Mouse (Mus musculus) intestine, embryonic 14.5 days (tissue): Measurements from ENCODE around the gene Epb41l3. TPM values are rescaled to one million over a fixed set of nuclear protein-coding genes. Genes with fewer than 3 reads are reported as not detected.
A peak's percentile ranks its signal among the peaks of the same experiment; 100 is the strongest.

ENCODE experiments used
- ATAC-seq: fragments of 200-750 bp; cut with Nextera tagmentation; replicated peaks from 2 replicates; pipeline ENCODE4 v1.8.0; 2017; ENCODE audit warnings: low read depth, moderate number of reproducible peaks, moderate TSS enrichment, moderate library complexity; ENCODE audit not compliant: low FRiP score, low TSS enrichment
- DNase-seq: peaks from one replicate; pipeline ENCODE4 v3.0.0-alpha.2; 2018; ENCODE audit warnings: low spot score
- H3K27ac ChIP-seq: fragments of 300-500 bp; sonication (generic); 2 replicates; pipeline ENCODE4 v1.5.1; 2014; ENCODE audit warnings: low read depth, mild to moderate bottlenecking, control low read depth
- H3K27me3 ChIP-seq: fragments of 300-500 bp; sonication (generic); replicated peaks from 2 replicates; pipeline ENCODE4 v1.6.1; 2014; ENCODE audit warnings: low read length, control low read depth; ENCODE audit not compliant: control insufficient read depth, insufficient read depth
- H3K36me3 ChIP-seq: fragments of 300-500 bp; sonication (generic); 2 replicates; pipeline ENCODE4 v1.6.1; 2014; ENCODE audit warnings: low read length, control low read depth; ENCODE audit not compliant: control insufficient read depth, insufficient read depth
- H3K4me1 ChIP-seq: fragments of 300-500 bp; sonication (generic); replicated peaks from 2 replicates; pipeline ENCODE4 v1.6.1; 2014; ENCODE audit warnings: low read length, control low read depth, mixed read lengths; ENCODE audit not compliant: control insufficient read depth, insufficient read depth
- H3K4me2 ChIP-seq: fragments of 300-500 bp; sonication (generic); 2 replicates; pipeline ENCODE4 v1.6.1; 2014; ENCODE audit warnings: low read length
- H3K4me3 ChIP-seq: fragments of 300-500 bp; sonication (generic); 2 replicates; pipeline ENCODE4 v1.5.1; 2014; ENCODE audit warnings: low read depth, low read length, control low read depth, mixed read lengths
- H3K9ac ChIP-seq: fragments of 300-500 bp; sonication (generic); 2 replicates; pipeline ENCODE4 v1.6.1; 2014; ENCODE audit warnings: mild to moderate bottlenecking, low read length
- H3K9me3 ChIP-seq: fragments of 300-500 bp; sonication (generic); 2 replicates; pipeline ENCODE4 v1.6.1; 2016; ENCODE audit warnings: low read length, control low read depth; ENCODE audit not compliant: control insufficient read depth
- WGBS: fragments of 180-500 bp; shearing (Covaris S2); extraction: QIAGEN DNeasy Blood & Tissue Kit; methylation state at CpG from one replicate; pipeline ENCODE4 v1.1.7; 2014; 5-methylcytosine and 5-hydroxymethylcytosine counted together
- polyA plus RNA-seq: library from polyadenylated mRNA; unstranded; fragments of >200 nt; fragmentation: Nextera tagmentation; extraction: Ambion mirVana; gene quantifications from 2 replicates; pipeline ENCODE4 v1.2.1, GENCODE M21; 2014

Gene Epb41l3
- polyA plus RNA-seq, 1 experiment from 2014 or later: 103 TPM

DNA sequence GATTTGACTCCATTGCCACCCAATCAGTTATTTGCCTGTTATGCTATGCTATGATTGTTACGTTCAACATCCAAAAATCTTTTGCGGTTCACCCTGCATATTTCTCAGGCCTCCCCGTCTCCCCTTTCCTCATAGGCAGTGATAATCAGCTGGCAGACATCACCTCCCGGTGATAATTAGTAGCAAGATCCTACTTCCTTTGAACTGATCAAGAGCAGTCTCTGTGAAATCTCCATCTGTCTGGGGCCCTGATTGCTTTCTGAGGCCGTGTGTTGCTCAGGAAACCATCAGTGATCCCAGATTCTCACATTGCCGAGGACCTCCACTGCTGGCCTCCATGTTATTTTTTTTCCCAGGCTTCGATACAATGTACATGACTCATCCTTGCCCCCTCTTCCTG, 22.5 kb downstream of the Epb41l3 start:
- WGBS: 61% methylated on average over 7 of the region's 7 CpGs
- Histone ChIP-seq H3K36me3 (no peaks in the 10 kb centered on the region), H3K4me1 (no peaks in the 10 kb centered on the region), H3K27ac (no peak overlapping the region), H3K9ac (no peak overlapping the region), H3K4me2 (no peak overlapping the region), H3K9me3 (no peaks in the 10 kb centered on the region), H3K27me3 (no peaks in the 10 kb centered on the region), H3K4me3 (no peak overlapping the region)
- DNase-seq (no peak), ATAC-seq (no peak)

DNA sequence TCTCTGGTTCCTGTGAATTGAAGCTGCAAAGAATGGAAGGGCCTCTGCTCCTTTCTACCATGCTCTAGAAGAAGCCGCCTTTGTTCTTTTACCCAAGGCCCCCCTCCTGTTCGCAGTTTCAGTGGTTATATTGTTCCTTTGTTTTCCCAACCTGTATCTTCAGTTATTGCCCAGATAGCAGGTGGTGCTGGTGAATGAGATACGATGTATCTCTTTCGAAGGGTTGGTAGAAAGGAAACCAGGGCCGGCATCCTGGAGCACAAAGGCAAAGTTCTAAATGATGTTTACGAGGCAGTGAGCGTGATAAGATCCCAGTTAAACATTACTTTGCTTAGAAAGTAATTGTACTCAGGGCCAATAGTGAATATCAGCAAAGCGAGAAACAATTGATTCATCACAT, 27.8 kb downstream of the Epb41l3 start:
- no peak overlapping the region for H3K4me2 ChIP-seq
- no peak overlapping the region for H3K27ac ChIP-seq
- H3K4me1 ChIP-seq: no peaks in the 10 kb centered on the region
- no peak overlapping the region for H3K4me3 ChIP-seq
- H3K36me3 ChIP-seq: no peaks in the 10 kb centered on the region
- ATAC-seq (peak; percentile 16; the same call in 1 of the 2 replicates), DNase-seq (no peak)
- 63% methylated on average over 8 of the region's 8 CpGs for WGBS
- no peaks in the 10 kb centered on the region for H3K27me3 ChIP-seq
- no peaks in the 10 kb centered on the region for H3K9me3 ChIP-seq
- H3K9ac ChIP-seq: no peak overlapping the region

DNA sequence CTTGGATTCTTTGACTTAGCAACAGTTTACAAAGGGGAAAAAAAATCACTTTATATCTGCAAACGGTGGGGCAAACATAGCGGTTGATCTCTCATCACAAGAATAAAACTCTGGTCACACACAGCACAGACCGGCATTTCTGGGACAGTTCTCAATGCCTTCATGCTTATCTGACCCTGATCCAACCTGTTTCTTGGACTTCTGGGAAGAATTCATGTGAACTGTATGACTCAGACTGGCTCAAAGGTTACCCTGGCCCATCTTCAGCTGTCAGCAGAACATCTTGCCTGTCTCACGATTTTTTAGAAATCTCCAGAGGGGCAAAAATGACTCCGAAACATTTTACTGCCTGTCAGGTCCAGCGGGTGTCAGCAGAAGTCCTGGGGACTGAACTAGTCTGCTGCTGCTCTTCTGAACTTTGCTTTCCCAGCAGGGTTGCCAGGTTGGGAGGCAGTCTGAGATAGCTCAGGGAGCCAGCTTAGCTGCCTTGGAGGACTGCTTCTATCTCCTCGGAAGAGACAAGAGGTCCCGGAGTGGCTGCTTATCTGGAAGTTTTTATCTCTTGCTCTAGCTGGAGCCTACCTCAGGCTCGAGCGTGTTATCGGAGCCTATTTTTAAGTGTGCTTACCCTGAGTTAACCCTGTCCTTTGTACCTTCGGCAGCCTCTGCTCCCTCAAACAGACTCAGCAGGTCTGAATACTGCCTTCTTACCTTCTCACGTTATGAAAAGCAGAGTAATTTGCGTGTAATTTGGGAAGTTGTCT, 29.7 kb downstream of the Epb41l3 start:
- Histone ChIP-seq H3K9ac (no peak overlapping the region), H3K4me1 (no peaks in the 10 kb centered on the region), H3K27ac (no peak overlapping the region), H3K4me2 (peak overlapping the region; percentile 18; the same call in 1 of the 2 replicates), H3K36me3 (no peaks in the 10 kb centered on the region), H3K4me3 (no peak overlapping the region), H3K9me3 (no peaks in the 10 kb centered on the region), H3K27me3 (no peaks in the 10 kb centered on the region)
- ATAC-seq: peak; percentile 28; the same call in 1 of the 2 replicates
- WGBS: 47% methylated on average over 14 of the region's 14 CpGs
- no peak for DNase-seq

DNA sequence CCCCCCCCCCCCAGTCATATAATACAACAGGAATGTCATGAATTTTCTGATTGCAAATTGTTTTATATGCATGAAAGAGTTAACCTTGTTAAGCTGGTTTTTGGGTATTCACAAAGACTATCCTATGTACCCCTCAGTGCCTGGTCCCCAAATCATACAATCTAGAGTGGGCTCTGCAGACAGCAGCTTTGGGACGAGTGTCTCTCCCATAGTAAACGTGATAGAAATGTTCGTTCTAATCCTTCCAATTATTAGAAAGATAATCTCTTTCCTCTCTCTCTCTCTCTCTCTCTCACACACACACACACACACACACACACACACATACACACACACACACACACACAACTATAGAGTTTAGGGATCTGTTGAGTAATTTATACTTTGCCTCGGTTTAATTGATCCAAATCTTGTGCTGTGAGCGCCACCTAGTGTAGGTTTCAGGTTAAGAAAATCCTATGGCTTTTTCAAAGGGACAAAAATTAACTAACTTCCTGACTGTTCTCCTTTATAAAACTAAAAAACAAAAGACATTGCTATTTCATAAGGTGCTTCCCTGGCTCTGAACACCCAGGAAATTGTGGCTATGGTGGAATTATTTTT, 30.4 kb downstream of the Epb41l3 start:
- Histone ChIP-seq H3K27ac (no peak overlapping the region), H3K4me2 (peak overlapping the region; percentile 18; the same call in 1 of the 2 replicates), H3K27me3 (no peaks in the 10 kb centered on the region), H3K4me1 (no peaks in the 10 kb centered on the region), H3K9ac (no peak overlapping the region), H3K36me3 (no peaks in the 10 kb centered on the region), H3K9me3 (no peaks in the 10 kb centered on the region), H3K4me3 (no peak overlapping the region)
- DNase-seq (peak; percentile 68), ATAC-seq (no peak)
- WGBS: 29% methylated on average over 5 of the region's 5 CpGs

DNA sequence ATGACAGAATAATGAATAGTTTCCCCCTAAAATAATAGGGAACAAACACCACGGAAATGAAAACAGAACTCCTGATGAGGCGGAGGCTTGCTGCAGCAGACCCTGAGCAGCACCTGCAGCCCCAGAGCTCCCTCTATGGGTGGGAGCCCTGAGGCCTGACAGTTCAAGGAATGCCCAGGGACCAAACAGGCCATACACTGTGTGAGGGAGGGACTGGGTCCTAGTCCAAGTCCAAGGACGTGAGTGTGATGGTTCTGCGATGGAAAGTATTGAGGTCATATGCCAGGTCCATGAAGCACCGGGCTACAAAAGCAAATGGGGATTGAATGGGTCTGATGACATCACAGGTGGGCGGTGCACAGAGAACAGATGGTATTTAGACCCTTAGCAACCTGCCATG, 33.7 kb downstream of the Epb41l3 start:
- no peak overlapping the region for H3K27ac ChIP-seq
- no peaks in the 10 kb centered on the region for H3K4me1 ChIP-seq
- H3K9ac ChIP-seq: no peak overlapping the region
- DNase-seq (no peak), ATAC-seq (no peak)
- H3K4me2 ChIP-seq: no peak overlapping the region
- no peaks in the 10 kb centered on the region for H3K9me3 ChIP-seq
- no peaks in the 10 kb centered on the region for H3K27me3 ChIP-seq
- H3K36me3 ChIP-seq: no peaks in the 10 kb centered on the region
- WGBS: 58% methylated on average over 6 of the region's 6 CpGs
- no peak overlapping the region for H3K4me3 ChIP-seq

DNA sequence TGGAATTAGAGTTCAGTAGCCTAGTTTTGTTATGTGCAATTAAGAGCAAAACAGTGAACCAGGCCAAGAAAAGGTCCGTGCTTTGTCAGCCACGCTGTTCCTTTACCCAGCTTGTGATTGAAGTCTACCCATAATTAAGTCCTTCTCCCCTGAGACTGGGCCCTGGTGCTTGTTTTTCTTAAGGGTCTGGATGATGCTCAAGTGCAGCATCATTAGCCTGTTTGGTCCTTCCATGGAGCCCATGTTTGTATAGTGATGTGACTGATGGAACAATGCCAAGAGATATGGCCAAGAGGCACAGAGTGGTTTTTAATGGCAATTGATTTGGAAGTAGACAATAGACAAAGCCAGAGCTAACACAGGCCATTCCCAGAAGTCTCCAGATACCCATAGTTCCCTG, 36.7 kb downstream of the Epb41l3 start:
- Histone ChIP-seq H3K27ac (no peak overlapping the region), H3K4me3 (no peak overlapping the region), H3K36me3 (no peaks in the 10 kb centered on the region), H3K9me3 (no peaks in the 10 kb centered on the region), H3K4me2 (no peak overlapping the region), H3K4me1 (no peaks in the 10 kb centered on the region), H3K27me3 (no peaks in the 10 kb centered on the region), H3K9ac (no peak overlapping the region)
- no peak for DNase-seq
- 78% methylated on average over 2 of the region's 2 CpGs for WGBS
- ATAC-seq: no peak

DNA sequence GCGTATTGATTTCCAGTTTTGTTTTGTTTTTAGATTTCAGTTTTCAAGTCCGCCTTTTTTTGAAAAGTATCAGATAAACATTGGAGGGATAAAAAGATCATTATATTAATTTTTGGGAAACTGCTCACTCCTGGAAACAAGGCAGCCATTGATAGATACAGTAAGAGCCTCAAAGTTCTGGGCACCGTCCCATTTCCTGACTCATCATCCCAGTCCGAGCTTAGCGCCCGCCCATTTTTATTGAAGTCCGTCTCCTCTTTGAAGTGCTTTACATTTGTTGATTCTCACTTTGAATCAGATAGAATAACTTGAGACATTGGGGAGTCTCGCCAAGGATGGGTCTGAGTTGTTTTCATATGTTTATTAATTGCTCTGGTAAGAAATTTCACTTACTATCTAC, 43.7 kb downstream of the Epb41l3 start:
- no peak overlapping the region for H3K9ac ChIP-seq
- H3K4me2 ChIP-seq: no peak overlapping the region
- H3K36me3 ChIP-seq: no peaks in the 10 kb centered on the region
- 80% methylated on average over 8 of the region's 8 CpGs for WGBS
- no peak overlapping the region for H3K27ac ChIP-seq
- DNase-seq: no peak
- no peak overlapping the region for H3K4me3 ChIP-seq
- ATAC-seq: no peak
- no peaks in the 10 kb centered on the region for H3K9me3 ChIP-seq
- peaks cover 11% of the 10 kb centered on the region for H3K4me1 ChIP-seq
- no peaks in the 10 kb centered on the region for H3K27me3 ChIP-seq

DNA sequence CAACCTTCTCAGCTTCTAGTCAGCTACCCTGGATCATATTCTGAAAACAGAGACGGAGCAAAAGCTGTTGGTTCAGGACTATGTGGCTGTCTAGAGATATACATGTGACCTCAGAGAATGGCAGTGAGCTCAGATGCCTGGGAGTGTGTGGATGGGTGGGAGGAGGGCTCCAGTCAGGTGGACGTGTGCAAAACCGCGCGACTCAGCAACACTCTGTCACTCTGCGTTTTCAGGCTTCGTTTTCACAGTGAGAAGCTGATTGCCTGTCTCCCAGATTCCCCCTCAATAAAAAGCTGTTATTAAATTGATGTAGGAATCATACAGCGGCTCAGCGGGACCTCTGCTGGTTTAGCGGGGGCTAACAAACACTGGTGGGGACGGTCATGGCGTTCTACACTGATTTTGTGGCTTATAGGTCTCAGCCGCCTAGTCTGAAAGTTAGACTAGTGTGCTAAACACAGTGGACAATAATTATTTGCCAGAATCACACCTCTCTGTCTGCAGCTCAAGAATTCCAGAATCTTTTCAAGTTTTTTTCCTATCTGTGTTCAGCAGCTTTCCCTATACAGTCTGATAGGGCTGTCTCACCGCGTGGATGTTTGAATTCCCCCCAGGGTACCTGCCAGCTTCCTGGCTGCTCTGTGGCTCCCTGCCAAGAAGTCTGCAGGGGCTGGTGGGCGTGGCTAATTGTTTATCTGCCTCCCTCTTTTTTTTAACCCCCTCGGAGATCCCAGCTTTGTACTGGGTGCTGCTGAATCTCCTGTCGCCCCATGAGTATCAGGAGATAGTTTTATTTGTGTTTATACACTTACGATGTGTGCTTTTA, 45.3 kb downstream of the Epb41l3 start:
- peak; percentile 71 for ATAC-seq
- Histone ChIP-seq H3K9ac (0 out of 2 replicates have a peak overlapping the region, but pooled peaks have one; percentile 16), H3K4me1 (peaks cover 11% of the 10 kb centered on the region), H3K4me3 (peak overlapping the region; percentile 19), H3K27ac (no peak overlapping the region), H3K36me3 (no peaks in the 10 kb centered on the region), H3K4me2 (peak overlapping the region; percentile 49), H3K27me3 (no peaks in the 10 kb centered on the region), H3K9me3 (no peaks in the 10 kb centered on the region)
- 7% methylated on average over 19 of the region's 19 CpGs for WGBS
- DNase-seq: peak; percentile 76
